Mouse (Mus musculus): ENCODE results near the gene Lrrc25. TPM values are rescaled to one million over a fixed set of nuclear protein-coding genes. Genes with fewer than 3 reads are reported as not detected.

Gene Lrrc25
- polyA plus RNA-seq, 1 experiment from 2014 or later: 7.4 TPM

DNA sequence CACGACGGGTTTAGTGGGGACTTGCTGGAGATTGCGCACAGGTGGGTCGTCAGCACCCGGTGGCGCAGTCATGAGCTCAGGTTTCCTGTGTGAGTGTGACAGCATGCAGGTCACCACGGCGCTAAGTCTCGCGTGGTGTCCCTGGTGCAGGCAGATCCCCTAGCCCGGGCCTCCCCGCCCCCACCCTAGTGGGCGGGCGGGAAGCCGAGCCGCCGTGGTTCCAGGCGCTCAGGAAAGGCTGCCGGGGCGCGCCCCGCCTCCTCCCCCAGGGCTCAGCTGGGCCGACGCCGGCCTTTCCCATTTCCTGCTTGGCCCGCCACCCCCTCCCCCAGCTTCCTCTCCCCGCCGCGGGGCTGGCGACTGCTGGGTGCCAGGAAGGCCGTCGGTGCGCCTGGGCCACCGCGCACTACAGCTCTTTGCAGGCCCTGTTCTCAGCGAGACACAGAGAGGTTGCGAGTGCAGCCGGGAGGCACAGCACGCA, 6.5 kb upstream of the Lrrc25 start:
- H3K4me2 ChIP-seq: peak overlapping the region; percentile 100
- H3K27ac ChIP-seq (replicated peaks): peak overlapping the region; percentile 85
- peak; percentile 32 for ATAC-seq (ENCODE audit: insufficient read depth)
- peaks cover 87% of the 10 kb centered on the region for H3K4me1 ChIP-seq (replicated peaks)
- no peaks in the 10 kb centered on the region for H3K9me3 ChIP-seq (replicated peaks)
- H3K4me3 ChIP-seq (replicated peaks): peak overlapping the region; percentile 76
- H3K27me3 ChIP-seq: peaks cover 16% of the 10 kb centered on the region
- WGBS (ENCODE audit: insufficient replicate concordance): under 1% methylated on average over 39 of the region's 39 CpGs
- H3K36me3 ChIP-seq (replicated peaks): no peaks in the 10 kb centered on the region
- peak overlapping the region; percentile 69 for H3K9ac ChIP-seq

DNA sequence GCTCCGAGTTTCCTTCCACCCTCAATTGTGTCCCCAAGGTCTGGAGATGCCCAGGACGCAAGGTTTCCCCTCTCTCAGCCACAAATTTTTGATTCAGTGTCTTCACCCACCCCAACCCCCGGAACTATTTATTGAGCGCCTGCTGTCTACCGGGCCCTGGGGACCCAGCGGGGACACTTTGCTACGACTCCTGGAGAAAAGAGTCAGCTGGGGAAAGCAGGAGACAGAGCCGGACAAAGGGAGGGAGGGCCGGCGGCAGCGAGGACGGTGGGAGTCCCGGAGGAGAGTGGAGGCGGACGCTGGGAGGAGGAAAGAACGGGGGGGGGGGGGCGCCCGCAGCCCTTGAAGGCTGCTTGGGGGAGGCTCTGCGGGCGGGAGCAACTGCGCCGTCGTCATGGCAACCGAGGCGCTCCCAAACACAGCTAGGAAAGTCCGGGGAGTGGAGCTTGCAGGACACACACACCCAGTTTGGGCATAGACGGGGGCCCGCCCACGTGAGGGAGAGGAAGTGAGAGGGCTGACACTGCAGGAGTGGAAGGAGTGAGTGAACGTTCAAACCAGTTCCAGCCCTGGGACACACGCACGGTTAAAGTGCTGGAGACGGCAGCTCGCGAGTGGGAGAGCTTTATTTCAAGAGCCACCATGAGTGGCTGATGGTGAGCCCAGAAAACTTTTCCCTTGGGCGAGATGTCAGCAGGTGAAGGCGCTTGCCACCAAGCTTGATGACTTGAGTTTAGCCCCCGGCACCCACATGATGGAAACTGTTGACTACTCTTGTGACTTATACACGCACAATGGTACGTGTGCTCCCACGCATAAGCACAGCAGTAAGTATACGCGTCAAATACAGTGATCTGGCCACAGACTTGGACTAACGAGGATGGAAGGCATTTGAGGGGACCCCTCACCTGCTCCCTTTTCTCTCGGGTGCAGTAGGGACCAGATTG, 5.8 kb upstream of the Lrrc25 start:
- H3K9me3 ChIP-seq (replicated peaks): no peaks in the 10 kb centered on the region
- peak; percentile 51 for ATAC-seq (ENCODE audit: insufficient read depth)
- peak overlapping the region; percentile 100 for H3K4me2 ChIP-seq
- H3K27ac ChIP-seq (replicated peaks): peak overlapping the region; percentile 85
- H3K27me3 ChIP-seq: peaks cover 16% of the 10 kb centered on the region
- H3K4me1 ChIP-seq (replicated peaks): peaks cover 90% of the 10 kb centered on the region
- H3K9ac ChIP-seq: peak overlapping the region; percentile 69
- WGBS (ENCODE audit: insufficient replicate concordance): under 1% methylated on average over 45 of the region's 45 CpGs
- H3K36me3 ChIP-seq (replicated peaks): no peaks in the 10 kb centered on the region
- peak overlapping the region; percentile 76 for H3K4me3 ChIP-seq (replicated peaks)

DNA sequence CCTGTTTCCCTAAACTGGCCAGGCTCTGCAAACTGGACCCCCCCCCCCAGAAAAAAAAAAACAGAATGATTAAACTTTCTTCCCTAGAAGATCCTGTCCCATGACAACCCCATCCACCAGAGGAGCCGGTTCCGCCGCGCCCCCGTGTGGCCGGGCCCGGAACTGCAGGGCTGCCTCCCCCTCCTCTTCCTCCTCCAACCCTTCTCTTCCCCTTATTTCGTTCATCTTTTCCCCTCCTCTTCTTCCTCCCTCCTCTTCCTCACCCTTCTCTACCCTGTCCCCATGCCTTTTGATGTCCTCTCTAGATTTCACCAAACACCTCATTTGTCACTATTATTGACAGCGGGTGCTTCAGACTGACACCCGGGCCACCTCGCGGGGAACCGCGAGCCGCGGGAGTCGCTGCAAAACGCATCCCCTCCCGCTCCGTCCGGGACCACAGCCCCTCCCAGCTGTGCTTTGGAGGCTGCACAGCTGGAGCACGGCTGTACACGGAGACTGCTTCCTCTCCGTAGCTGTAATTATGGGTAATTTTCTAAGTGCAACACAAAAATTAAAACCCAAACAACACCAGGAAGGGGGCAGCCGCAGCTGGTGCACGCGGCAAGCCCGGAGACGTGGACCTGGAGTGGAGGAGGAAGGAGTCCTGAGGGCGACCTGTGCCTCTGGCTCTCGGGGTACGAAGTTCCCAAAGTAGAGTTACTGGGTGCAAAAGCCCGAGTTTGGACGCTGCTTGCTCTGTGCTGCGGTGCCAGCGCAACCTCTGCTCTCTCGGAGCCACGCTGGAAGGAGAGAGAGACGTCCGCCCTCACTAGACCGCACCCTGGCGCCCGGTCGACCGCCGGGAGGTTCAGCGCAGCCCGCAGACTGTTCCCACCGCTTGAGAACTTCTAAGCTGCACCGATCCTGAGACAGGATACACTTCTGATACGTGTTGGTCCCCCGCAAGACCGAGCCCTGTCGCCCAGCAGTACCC, 4.9 kb upstream of the Lrrc25 start:
- H3K27ac ChIP-seq (replicated peaks): peak overlapping the region; percentile 87
- under 1% methylated on average over 54 of the region's 54 CpGs for WGBS (ENCODE audit: insufficient replicate concordance)
- H3K4me1 ChIP-seq (replicated peaks): peaks cover 93% of the 10 kb centered on the region
- H3K36me3 ChIP-seq (replicated peaks): no peaks in the 10 kb centered on the region
- H3K27me3 ChIP-seq: peaks cover 16% of the 10 kb centered on the region
- H3K9ac ChIP-seq: peak overlapping the region; percentile 69
- peak; percentile 51 for ATAC-seq (ENCODE audit: insufficient read depth)
- H3K9me3 ChIP-seq (replicated peaks): no peaks in the 10 kb centered on the region
- H3K4me3 ChIP-seq (replicated peaks): peak overlapping the region; percentile 76
- peak overlapping the region; percentile 100 for H3K4me2 ChIP-seq

DNA sequence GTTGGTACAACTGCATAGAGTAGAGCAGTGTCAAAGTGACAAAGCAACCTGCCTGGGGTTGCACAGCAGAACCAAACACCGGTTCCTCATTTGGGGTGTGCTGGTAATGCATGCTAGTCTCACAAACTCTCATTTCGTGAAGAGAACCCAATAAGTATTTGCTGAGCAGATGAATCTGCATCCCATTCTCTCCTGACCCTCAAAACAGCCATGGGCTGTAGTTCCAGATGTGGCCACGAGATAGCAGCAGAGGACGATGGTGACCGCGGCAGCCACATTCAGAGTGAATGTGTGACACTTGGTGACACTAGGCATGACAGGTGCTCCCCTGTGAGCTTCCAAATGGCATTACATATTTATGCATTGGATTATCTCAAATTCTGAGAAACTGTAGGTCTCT, 4.1 kb upstream of the Lrrc25 start:
- H3K4me1 ChIP-seq (replicated peaks): peaks cover 93% of the 10 kb centered on the region
- peaks cover 16% of the 10 kb centered on the region for H3K27me3 ChIP-seq
- H3K9ac ChIP-seq: peak overlapping the region; percentile 69
- H3K4me3 ChIP-seq (replicated peaks): peak overlapping the region; percentile 76
- peak overlapping the region; percentile 100 for H3K4me2 ChIP-seq
- peak; percentile 30 for ATAC-seq (ENCODE audit: insufficient read depth)
- H3K36me3 ChIP-seq (replicated peaks): no peaks in the 10 kb centered on the region
- under 1% methylated on average over 6 of the region's 6 CpGs for WGBS (ENCODE audit: insufficient replicate concordance)
- H3K9me3 ChIP-seq (replicated peaks): no peaks in the 10 kb centered on the region
- H3K27ac ChIP-seq (replicated peaks): peak overlapping the region; percentile 87

DNA sequence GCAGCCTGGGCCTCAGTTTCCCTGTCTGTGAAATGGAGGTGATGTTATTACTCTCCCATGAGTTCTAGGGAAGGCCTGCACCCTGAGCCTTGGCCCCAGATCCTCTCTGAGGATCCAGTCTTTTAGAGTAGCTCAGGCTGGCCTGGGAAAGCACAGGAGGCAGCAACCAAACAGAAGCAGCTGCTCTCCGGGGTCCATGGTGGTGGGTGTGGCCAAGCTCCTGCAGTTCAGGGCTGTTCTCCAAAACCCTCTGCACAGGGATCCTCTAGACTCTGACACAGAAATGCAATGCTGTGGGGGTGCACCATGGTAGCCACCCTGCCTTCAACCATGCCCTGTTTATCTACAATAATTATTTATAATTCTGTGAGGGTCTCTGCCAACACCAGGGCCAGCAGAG, 2.2 kb upstream of the Lrrc25 start:
- Histone ChIP-seq H3K36me3 (replicated peaks) (no peaks in the 10 kb centered on the region), H3K4me3 (replicated peaks) (no peak overlapping the region), H3K4me1 (replicated peaks) (peaks cover 93% of the 10 kb centered on the region), H3K27ac (replicated peaks) (no peak overlapping the region; the same call in 1 of the 2 replicates), H3K9me3 (replicated peaks) (no peaks in the 10 kb centered on the region), H3K4me2 (no peak overlapping the region), H3K9ac (no peak overlapping the region), H3K27me3 (peaks cover 11% of the 10 kb centered on the region)
- ATAC-seq (ENCODE audit: insufficient read depth): no peak
- 9% methylated on average over 1 of the region's 1 CpGs for WGBS (ENCODE audit: insufficient replicate concordance)

DNA sequence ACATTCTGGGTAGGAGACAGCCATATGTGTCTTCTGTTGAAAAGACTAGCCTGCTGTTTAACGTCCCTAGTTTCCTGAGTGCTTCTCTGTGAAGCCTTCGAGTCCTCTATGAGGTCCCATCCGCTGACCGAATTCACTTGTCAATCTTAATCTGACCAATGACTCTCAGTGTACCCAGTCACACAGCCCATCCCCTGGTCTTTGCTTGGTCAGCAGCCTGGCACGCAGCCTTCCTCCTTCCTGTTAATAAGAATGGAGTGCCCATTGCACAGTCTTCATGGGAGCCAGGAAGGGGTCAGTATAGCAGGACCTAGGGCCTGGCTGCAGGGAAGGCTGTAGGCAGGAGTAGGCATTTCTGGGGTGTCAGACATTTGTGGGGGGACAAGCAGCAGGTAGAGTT, 1.5 kb upstream of the Lrrc25 start:
- no peak overlapping the region for H3K4me3 ChIP-seq (replicated peaks)
- H3K9me3 ChIP-seq (replicated peaks): no peaks in the 10 kb centered on the region
- H3K9ac ChIP-seq: no peak overlapping the region
- ATAC-seq (ENCODE audit: insufficient read depth): no peak
- H3K4me1 ChIP-seq (replicated peaks): peaks cover 93% of the 10 kb centered on the region
- H3K27ac ChIP-seq (replicated peaks): peak overlapping the region; percentile 65; the same call in 1 of the 2 replicates
- no peaks in the 10 kb centered on the region for H3K36me3 ChIP-seq (replicated peaks)
- WGBS (ENCODE audit: insufficient replicate concordance): 60% methylated on average over 5 of the region's 5 CpGs
- no peak overlapping the region for H3K4me2 ChIP-seq
- H3K27me3 ChIP-seq: peaks cover 4% of the 10 kb centered on the region

DNA sequence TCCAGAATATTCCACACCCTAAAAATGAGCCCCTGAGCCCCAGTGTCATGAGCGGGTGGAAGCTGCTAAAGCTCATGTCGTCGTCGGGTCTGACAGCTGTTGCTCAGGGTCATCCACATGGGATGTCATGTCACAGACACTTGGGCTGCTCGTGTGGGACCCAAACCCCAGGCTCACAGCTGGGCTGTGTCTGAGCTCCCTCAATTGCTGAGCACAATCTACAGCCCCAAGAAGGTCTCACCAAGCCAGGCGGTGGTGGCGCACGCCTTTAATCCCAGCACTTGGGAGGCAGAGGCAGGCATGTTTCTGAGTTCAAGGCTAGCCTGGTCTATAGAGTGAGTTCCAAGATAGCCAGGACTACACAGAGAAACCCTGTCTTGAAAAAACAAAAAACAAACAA, 674 bp upstream of the Lrrc25 start:
- Histone ChIP-seq H3K36me3 (replicated peaks) (no peaks in the 10 kb centered on the region), H3K9ac (no peak overlapping the region), H3K9me3 (replicated peaks) (no peaks in the 10 kb centered on the region), H3K4me3 (replicated peaks) (no peak overlapping the region), H3K27me3 (no peaks in the 10 kb centered on the region), H3K27ac (replicated peaks) (peak overlapping the region; percentile 65), H3K4me1 (replicated peaks) (peaks cover 90% of the 10 kb centered on the region), H3K4me2 (peak overlapping the region; percentile 30; the same call in 1 of the 2 replicates)
- ATAC-seq (ENCODE audit: insufficient read depth): no peak
- 79% methylated on average over 8 of the region's 8 CpGs for WGBS (ENCODE audit: insufficient replicate concordance)

DNA sequence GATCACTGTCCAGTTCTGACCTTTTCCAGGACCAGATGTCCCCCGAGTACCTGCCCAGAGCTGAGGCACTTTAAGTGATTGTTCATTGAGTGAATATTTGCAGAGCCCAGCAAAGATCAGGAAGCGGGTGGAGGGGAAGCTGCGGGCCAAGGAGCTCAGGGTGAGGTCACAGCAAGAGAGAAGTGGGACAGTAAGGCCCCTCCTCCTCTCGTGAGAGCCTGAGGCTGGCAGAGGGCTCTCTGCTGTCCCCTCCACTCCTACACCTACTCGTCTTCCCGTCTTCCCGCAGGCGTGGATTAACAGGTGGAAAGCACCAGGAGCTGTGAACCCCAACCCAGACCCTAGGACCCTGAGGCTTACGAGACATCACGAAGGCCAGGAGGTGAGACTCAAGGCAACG, 690 bp downstream of the Lrrc25 start:
- H3K36me3 ChIP-seq (replicated peaks): no peaks in the 10 kb centered on the region
- peaks cover 90% of the 10 kb centered on the region for H3K4me1 ChIP-seq (replicated peaks)
- ATAC-seq (ENCODE audit: insufficient read depth): no peak
- no peaks in the 10 kb centered on the region for H3K27me3 ChIP-seq
- WGBS (ENCODE audit: insufficient replicate concordance): 30% methylated on average over 11 of the region's 11 CpGs
- H3K4me3 ChIP-seq (replicated peaks): peak overlapping the region; percentile 40
- peak overlapping the region; percentile 65 for H3K27ac ChIP-seq (replicated peaks)
- H3K9ac ChIP-seq: no peak overlapping the region
- no peaks in the 10 kb centered on the region for H3K9me3 ChIP-seq (replicated peaks)
- H3K4me2 ChIP-seq: peak overlapping the region; percentile 58; the same call in 1 of the 2 replicates

DNA sequence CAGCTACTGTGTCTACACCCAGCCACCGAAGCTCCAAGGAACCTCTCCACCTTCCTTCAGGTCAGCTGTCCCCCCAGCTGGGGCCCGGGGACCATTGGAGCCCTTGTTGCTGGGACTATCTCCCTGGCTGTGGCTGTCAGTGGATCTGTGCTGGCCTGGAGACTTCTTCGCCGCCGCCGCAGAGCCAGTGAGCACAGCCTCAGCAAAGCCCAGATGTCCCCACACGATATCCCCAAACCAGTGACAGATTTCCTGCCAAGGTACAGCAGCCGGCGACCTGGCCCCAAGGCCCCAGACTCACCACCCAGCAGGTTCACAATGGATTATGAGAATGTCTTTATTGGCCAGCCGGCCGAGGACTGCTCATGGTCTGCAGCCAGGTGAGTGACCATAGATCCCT, 2.0 kb downstream of the Lrrc25 start:
- Histone ChIP-seq H3K27me3 (no peaks in the 10 kb centered on the region), H3K27ac (replicated peaks) (peak overlapping the region; percentile 83), H3K36me3 (replicated peaks) (no peaks in the 10 kb centered on the region), H3K4me2 (peak overlapping the region; percentile 58), H3K9me3 (replicated peaks) (no peaks in the 10 kb centered on the region), H3K9ac (peak overlapping the region; percentile 39), H3K4me3 (replicated peaks) (peak overlapping the region; percentile 40), H3K4me1 (replicated peaks) (peaks cover 95% of the 10 kb centered on the region)
- WGBS (ENCODE audit: insufficient replicate concordance): 20% methylated on average over 11 of the region's 11 CpGs
- ATAC-seq (ENCODE audit: insufficient read depth): no peak

DNA sequence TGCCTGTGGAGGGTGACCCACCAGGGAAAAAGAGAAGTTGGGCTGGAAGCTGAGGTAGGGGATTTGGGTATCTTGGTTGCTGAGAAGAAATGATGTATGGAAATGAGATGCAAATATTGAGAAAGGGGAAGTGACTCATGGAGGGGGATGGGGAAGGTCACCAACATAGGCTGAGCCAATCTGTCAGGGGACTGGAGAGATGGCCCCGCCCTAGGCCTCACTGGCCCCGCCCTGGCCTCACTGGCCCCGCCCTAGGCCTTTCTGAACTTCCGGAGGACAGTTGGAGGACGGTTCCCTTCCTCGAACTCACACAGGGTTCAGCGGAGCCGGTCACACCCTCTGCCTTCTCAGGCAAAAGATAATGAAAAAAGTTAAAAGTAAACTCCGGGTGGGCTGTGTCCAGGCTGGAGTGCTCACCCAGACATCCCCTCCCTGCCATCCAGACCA, 3.0 kb downstream of the Lrrc25 start:
- Histone ChIP-seq H3K27me3 (no peaks in the 10 kb centered on the region), H3K4me3 (replicated peaks) (peak overlapping the region; percentile 14; the same call in 1 of the 2 replicates), H3K4me1 (replicated peaks) (peaks cover 95% of the 10 kb centered on the region), H3K27ac (replicated peaks) (peak overlapping the region; percentile 83), H3K9ac (peak overlapping the region; percentile 39; the same call in 1 of the 2 replicates), H3K4me2 (peak overlapping the region; percentile 58), H3K36me3 (replicated peaks) (no peaks in the 10 kb centered on the region), H3K9me3 (replicated peaks) (no peaks in the 10 kb centered on the region)
- peak; percentile 75 for ATAC-seq (ENCODE audit: insufficient read depth)
- 1% methylated on average over 9 of the region's 9 CpGs for WGBS (ENCODE audit: insufficient replicate concordance)
